Mouse (Mus musculus): ENCODE results near the gene S100a5.

The S100a5 gene

DNA sequence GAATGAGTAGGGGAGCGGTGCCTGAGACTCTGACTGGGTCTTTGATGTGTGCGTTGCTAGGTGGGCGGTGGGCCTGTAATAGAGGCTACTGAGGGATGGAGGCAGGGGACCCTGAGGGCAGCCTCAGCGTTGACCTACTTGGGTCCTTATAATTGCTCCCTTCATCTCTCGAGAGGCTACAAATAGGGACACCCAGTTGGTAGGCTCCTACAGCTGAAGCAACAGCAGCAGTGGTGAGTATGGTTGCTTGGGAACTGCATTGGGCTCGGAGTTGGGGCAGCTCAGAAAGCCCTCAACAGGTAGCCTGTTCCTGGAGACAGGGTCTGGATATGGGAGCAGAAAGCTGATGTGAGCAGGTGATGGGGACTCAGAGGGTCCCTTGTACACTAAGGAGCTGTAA lies 8.3 kb upstream of the S100a5 start:
- in situ Hi-C loops (cut with MboI, MseI), result no loop called here

DNA sequence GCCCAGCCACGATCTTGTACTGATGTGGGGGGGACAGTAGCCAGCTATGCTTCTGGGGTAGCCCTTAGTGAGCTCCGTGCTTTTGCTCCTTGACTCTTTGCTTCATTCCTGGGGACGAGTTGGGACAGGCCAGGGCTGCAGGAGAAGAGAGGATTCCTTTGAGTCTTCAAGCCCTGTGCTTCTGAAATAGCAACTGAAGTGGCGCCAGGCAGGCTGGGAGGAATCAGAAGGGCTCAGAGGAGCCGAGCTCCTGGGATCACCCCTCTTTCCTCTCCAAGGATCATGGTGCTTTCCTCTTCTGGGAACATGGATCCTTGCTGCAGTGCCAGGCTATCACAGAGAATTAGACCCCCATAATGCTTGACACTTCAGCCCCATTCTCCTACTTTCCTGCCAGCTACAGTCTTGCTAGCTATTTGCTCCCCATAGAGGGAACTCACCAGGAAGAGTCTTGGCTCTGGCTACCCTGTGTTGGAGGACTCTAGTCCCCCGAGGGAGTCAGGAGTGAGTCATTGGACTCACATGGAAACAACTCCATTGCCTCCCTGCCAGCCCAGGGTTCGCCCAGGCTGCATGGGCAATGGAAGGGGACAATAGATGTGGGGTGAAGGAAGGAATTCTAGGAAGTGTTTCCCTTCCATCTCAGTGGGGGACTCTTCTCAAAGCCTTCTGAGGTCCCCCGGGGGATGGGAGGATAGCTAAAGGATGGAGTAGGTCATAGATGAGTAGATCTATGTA lies 7.7 kb upstream of the S100a5 start:
- in situ Hi-C loops (cut with MboI, MseI), result no loop called here

DNA sequence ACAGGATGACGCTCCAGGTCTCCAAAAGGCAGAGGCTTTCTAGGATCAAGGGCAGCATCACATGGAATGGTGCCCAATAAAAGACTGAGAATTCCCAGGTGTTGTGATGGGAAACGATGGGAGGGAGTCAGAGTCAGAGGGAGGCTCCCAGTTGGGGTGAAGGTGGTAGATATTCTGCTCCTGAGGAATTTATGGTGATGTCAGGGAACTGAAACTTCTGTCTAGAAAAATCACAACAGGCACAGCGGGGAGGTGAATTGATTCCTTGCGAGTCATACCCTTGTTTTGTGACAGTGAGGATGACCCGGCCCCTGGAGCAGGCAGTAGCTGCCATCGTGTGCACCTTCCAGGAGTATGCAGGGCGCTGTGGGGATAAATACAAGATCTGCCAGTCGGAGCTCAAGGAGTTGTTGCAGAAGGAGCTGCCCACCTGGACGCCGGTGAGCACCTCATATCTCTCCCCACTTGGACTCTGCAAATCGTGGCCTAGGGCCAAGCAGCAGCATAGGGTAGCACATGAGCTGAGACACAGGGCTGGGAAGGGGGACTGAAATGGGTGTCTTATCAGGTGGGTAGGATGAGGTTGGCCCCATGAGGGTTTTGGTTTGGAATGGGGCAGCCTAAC lies 6.7 kb upstream of the S100a5 start, which contains the start of gene Gm42674:
Gm42674 (plus strand) TSS at position 419 of the 625 bp plus-strand sequence.
- in situ Hi-C loops (cut with MboI, MseI), result no loop called here

DNA sequence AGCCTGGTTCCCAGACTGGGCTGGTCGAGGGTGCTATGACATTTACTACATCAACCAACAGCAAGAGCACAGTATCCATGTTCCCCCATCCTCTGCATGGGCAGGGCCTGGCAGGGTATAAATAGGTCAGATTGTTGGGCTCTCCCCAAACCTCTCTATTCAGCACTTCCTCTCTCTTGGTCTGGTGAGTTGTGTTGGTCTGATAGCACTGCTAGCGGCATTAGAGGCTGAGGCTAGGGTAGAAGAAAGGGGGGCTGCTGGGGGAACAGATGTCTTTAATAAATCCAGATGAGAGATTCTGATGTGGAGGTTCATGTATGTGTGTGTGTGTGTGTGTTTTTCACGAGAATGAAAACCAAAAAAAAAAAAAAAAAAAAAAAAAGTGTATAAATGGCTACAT lies 4.7 kb upstream of the S100a5 start, which contains the start of gene S100a4:
S100a4 (plus strand) TSS at position 149 of the 400 bp plus-strand sequence.
- in situ Hi-C loops (cut with MboI, MseI), result no loop called here

DNA sequence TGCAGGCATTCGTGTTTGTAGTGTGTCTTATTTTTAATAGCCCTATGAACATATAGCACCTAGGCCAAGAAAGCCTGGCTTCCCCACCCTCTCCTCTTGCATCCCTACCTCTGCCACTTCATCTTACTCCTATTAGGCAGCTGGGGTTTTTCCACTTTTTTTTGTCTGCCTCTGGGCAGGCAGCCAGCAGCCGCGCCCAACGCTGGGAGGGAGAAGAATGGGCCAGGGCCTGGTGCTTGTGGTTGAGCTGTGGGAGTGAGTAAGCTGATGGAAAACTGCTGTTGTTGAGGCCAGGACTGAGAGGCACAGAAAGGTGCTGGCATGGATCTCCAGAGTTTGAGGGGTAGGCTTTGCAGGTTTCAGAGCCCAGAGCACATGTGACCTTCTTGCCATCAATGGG lies 3.9 kb upstream of the S100a5 start:
- in situ Hi-C loops (cut with MboI, MseI), result no loop called here

DNA sequence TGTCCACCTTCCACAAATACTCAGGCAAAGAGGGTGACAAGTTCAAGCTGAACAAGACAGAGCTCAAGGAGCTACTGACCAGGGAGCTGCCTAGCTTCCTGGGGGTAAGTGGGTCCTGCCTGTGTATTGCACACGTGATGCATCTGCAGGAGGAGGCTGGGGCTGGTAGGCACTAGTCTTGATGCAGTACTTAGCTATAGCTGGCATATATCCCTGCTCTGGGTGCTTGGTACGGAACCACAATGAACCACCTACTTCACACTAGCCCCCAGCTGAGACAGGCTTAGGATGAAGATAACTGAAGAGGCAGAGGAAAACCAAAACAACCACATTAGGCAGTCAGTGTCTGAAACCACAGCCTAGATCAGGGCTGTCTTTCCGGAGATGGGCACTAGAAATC lies 3.3 kb upstream of the S100a5 start:
- in situ Hi-C loops (cut with MboI, MseI), result no loop called here

DNA sequence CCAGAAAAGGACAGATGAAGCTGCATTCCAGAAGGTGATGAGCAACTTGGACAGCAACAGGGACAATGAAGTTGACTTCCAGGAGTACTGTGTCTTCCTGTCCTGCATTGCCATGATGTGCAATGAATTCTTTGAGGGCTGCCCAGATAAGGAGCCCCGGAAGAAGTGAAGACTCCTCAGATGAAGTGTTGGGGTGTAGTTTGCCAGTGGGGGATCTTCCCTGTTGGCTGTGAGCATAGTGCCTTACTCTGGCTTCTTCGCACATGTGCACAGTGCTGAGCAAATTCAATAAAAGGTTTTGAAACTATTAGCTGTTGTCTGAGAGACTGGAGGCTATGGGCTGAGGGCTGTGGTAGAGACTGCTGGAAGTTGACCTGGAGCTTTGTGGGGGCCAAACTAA lies 2.6 kb upstream of the S100a5 start:
- in situ Hi-C loops (cut with MboI, MseI), result no loop called here

DNA sequence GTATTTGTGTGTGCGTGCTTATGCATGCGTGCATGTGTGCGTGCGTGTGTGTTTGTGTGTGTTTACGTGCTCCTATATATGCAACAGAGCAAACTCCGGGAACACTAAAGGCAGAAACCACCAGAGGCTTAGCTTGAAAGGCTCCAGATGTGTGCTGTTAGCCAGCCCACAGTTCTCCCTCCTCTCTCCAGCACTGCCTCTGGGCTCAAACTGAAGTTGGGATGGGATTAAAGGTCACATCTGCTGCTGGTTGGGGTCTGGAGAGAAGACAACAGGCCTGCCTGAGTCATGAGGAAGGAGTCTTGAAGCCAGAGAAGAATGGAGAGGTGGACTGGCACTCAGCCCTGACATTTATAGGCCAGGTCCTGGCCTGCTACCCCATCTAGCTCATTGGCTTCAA lies 2.1 kb upstream of the S100a5 start:
- in situ Hi-C loops (cut with MboI, MseI), result no loop called here

DNA sequence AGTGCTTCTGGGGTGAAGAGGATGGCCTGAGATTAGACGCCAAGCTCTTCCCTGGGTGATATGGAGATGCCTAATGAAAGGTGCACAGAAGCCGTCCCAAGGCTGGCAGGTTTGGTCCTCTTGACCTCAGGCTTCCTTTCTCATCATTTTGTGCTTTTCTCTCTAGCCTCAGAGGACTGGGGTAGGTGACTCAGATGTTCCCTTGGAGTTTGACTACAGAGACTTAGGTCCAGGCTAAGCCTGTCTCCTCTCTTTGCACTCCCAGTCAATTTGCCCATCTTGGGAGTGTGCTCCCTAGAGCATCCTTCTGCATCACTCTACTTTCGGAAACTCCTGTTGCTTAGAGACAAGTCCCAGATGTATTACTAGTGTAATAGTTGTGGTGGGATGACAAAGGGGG lies 962 bp upstream of the S100a5 start:
- in situ Hi-C loops (cut with MboI, MseI), result no loop called here

DNA sequence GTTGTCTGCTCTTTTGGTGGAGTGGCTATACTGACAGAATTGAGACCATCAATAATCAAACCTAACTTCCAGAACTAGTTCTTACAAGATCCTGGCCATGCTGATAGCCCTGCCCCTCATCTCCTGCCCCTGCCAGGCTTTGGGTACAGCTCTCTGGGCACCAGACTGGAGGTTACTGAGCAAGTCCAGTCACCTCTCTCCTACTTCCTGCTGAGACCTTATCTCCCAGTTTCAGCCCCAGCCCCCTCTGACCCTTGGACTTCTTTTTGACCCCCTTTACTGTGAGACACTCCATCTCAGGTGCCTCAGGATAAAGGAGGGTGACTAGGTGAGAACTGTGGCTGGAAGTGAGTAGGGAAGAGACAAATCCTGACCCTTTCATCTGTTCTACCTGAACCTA lies 779 bp downstream of the S100a5 start:
- in situ Hi-C loops (cut with MboI, MseI), result no loop called here

DNA sequence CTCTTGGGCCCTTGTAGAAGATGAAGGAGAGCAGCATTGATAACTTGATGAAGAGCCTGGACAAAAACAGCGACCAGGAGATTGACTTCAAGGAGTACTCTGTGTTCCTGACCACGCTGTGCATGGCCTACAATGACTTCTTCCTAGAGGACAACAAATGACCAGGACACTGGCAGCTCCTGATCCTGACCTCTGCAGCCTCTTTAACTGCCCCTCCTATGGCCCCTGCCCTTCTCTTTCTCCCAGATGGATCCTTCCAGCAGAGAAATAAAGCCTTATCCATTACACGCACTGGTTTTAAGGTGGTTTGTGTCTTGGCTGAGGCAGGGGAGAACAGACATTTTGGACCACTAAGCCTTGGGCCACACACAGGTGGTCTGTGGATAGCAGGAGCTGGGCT lies 3.2 kb downstream of the S100a5 start:
- in situ Hi-C loops (cut with MboI, MseI), result loop anchor here (5.0 kb wide), 1 partner anchor 34 kb away; no protein-coding TSS in a partner anchor

DNA sequence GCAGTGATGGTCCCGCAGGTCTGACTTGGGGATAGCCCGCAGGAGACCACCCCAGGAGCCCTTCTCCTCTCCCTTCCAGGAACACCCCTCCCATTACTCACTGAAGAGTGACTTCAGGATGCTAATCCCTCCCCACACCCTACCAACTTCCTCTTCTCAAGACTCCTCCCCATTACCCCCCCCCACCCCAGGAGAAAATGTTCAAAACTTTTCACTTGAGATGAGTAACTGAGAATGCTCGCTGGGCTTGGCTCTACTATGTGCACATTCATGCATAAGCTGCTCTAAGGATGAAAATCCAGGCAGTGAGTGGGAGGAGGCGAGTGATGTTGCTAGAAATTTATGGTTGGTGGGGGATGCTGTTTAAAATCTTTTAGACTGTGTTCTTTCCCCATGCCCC lies 3.7 kb downstream of the S100a5 start:
- in situ Hi-C loops (cut with MboI, MseI), result loop anchor here (5.0 kb wide), 1 partner anchor 35 kb away; no protein-coding TSS in a partner anchor

DNA sequence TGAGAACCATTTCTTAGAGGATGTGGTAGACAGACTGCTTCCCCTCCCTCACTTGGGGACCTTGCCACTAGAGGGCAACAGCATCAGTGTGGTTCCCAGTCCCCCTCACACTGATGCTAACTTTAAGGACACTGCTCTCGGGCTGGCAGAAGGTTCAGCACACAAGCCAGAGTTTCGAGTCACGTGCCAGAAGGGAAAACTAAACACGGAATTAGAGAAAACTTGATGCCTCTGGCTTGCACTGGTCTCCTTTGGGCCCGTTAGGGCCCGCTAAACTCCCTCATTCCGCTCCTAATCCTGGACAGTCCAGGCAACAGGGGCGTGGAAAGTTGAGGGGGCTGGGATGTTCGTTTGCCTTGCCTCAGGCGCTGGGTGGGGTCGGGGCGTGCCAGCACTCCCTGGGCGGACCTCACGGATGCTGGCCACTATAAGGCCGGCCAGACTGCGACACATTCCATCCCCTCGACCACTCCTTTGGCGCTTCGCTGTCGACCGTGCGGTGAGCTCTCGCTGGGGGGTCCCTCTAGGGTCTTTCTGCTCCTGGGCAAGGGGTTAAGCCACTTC lies 4.5 kb downstream of the S100a5 start, which contains the start of gene S100a6:
S100a6 (plus strand) TSS at position 155 of the 564 bp plus-strand sequence.
- in situ Hi-C loops (cut with MboI, MseI), result loop anchor here (5.0 kb wide), 1 partner anchor 36 kb away; no protein-coding TSS in a partner anchor

DNA sequence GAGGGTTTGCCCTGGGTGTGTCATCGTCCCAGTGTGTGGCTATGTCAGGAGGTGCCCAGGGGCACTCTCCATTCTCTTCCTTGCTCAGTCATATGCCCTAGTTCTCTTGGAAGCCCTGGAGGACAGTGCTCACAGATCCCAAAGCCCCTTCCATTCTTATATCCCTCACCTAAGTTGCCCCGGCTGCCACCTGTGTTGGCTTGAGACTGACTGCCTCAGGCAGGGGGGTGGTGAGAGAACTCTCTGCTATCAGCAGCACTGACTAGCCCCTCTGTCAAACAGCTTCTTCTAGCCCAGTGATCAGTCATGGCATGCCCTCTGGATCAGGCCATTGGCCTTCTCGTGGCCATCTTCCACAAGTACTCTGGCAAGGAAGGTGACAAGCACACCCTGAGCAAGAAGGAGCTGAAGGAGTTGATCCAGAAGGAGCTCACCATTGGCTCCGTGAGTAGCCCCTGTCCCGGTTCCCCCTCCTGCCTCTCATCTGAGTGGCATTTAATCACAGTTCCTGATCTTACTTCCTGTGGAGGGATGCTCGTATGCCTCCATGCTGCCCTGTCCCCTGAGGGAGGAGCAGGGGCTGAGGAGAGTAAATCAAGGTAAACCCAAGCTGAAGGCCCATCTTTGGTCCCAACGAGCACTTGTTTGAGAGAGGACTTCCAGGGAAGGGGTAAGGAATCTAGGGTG lies 5.3 kb downstream of the S100a5 start:
- in situ Hi-C loops (cut with MboI, MseI), result loop anchor here (5.0 kb wide), 1 partner anchor 36 kb away; no protein-coding TSS in a partner anchor

DNA sequence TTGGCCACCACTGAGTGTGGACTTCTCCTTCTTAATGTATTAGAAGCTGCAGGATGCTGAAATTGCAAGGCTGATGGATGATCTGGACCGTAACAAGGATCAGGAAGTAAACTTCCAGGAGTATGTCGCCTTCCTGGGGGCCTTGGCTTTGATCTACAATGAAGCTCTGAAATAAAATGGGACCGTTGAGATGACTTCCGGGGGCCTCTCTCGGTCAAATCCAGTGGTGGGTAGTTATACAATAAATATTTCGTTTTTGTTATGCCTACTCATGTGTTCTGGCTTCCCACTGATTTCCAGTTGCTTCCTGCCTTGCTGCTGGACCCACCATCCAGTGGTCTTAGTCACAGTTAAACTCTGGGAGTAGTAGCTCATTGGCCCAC lies 5.8 kb downstream of the S100a5 start:
- in situ Hi-C loops (cut with MboI, MseI), result loop anchor here (5.0 kb wide), 1 partner anchor 37 kb away; no protein-coding TSS in a partner anchor

DNA sequence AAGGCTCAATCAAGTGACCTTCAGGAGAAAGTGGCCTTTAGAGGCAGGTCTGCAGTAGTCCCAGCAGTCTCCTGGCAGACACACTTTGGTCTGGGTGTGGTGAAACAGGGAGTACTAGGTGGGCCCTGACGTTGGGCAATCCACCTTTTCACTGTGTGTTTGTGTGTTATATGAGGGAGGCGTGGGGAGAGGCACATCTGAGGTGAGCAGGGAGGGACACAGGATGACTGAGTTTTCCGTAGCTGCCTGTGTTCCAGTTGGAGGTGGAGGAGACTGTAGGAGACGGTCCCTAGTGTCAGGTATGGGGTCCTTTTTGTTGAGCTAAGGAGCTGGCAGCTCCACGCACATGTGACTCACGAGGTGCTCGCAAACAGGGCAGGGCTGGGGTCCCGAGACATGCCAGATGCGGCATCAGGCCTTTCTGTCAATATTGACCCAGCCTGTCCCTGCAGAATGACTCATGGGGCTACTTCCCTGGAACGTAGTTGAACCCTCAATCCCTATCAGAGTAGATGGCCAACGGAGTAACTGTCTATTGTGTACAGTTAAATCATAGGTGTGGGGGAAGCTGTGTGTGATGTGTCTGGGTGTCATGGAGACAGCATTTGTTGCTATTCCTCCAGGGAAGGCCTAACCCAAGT lies 6.4 kb downstream of the S100a5 start:
- in situ Hi-C loops (cut with MboI, MseI), result loop anchor here (5.0 kb wide), 1 partner anchor 37 kb away; no protein-coding TSS in a partner anchor

DNA sequence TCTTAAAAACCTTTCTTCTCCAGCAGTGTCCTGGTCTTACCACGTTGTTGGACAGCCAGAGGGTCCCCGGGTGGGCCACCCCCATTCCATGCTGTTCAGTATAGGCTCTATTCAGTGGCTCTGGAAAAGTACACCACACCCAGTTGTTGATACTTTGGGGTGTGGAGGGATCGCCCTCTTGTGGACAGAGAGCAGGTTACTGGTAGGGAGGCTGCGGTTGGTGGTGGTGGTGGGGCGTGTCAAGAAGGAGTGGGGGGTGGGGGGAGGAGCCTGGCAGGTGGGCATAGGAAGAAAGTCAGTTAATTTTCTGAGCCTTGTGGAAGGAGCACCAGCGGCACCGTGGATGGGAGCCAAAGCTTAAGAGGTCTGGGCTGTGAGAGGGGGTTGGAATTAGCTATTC lies 7.1 kb downstream of the S100a5 start:
- in situ Hi-C loops (cut with MboI, MseI), result no loop called here

DNA sequence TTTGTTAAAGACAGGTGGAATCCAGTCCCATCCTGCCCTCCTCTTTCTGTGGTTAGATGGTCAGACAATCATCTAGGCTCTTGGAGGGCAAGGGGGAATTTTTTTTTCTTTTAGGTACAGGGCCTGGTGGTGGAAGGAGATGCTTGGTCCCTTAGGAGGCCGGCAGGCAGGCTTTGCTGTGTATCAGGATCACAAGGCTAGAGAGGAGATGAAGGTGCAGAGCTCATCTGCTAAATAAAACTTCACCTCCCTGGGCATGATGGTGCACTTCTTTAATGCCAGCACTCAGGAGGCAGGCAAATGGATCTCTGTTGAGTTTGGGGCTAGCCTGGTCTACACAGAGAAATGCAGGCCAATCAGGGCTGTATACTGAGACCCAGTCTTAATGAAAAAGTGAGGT lies 7.6 kb downstream of the S100a5 start:
- in situ Hi-C loops (cut with MboI, MseI), result no loop called here

DNA sequence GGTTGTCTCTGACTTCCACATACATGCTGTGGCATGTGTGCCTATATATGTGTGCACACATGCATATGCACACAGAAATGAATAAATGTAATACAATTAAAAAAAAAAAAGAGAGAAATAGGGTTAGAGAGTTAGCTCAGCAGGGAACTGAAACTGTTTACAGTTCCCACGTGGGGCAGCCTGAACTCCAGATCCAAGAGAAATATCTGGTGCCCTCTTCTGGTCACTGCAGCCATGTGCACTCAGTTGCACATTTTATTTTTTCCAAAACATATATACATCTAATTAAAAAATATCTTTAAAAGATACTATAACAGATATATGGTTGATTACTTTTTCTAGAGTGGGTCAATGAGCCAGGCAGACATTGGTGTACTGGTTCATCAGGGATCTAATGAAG lies 9.3 kb downstream of the S100a5 start:
- in situ Hi-C loops (cut with MboI, MseI), result no loop called here

DNA sequence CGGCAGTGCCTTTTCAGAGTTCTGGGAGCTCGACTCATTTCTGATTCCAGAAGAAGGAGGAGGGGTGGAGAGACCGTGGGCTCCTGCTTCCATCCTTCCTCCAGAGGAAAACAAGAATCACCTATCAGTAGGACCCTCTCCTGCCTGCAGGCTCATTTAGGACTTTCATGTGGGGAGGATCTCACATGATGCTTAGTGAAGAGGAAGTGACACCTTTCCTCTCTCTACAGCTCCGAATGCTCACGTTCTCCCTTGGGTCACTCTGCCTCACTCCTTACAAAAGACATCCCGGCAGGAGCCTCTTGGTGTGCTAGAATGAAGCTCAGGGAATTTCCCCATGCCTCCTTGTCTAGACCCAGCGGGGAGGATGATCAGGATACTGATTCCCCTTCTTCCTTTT lies 13.2 kb downstream of the S100a5 start:
- in situ Hi-C loops (cut with MboI, MseI), result no loop called here

DNA sequence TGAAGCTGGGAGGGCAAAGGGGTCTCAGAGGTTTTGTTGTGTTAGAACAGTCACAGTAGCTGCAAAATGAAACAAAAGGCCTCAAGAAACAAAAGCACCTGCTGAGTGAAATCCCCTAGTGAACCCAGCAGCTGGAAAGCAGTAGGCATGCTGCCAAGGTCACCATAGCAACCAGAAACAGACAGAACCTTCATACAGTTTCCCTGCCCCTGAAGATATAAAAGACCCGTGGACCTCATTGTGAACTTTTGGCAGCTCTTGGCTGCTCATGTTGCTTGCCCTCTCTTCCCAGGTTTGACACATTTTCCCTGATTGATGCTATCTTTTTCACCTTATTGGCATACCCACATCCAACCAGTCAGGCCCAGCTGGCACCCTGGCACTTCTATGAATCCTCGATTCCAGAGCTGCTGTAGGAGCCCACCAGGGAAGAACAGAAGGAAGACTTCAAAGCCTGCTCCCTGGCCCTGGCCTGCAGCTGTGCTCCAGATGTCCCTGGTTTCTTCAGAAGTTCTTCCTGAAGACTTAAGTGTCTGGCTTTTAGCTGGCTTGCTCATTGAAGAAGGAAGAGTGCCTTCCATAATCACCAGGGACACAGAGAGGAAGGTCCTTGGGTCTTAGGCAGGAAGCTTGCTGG lies 15.2 kb downstream of the S100a5 start:
- in situ Hi-C loops (cut with MboI, MseI), result no loop called here
